Mouse (Mus musculus): ENCODE data around the gene Tnfsf9.

- TF ChIP-seq CTCF (IDR thresholded peaks at IDR 0.05; ENCODE audit: control insufficient read depth, insufficient read depth, low read length) (no peak), POLR2A (IDR thresholded peaks at IDR 0.05; ENCODE audit: borderline replicate concordance, control insufficient read depth, low read depth, low read length) (no peak)
These were observed 44.1 kb upstream of the Tnfsf9 start for GRCm38 (mm10) chr17:57061069-57061468.
